Mouse (Mus musculus): ENCODE data around the gene Snx29. TPM values are rescaled to one million over a fixed set of nuclear protein-coding genes. Genes with fewer than 3 reads are reported as not detected.
"Not testable (repeated sequence)": the region's sequence is repeated elsewhere in the genome, so short reads cannot be mapped to it uniquely, and the experiment has no call there.

Snx29 gene
- total and polyA plus RNA-seq, 3 experiments, result 1.2 to 3.2 (median 3.1) TPM

GRCm38 (mm10) chr16:11447905-11448304, 125.2 kb downstream of the Snx29 start:
- in situ Hi-C loops (cut with MboI; ENCODE audit: low pct_ligation_motif_present, low pct_unique_long_range_greater_than_20kb, low sequenced_read_pairs), result loop anchor here (25.0 kb wide), 1 partner anchor 739 kb away; no protein-coding TSS in a partner anchor

GRCm38 (mm10) chr16:11448696-11449095, 126.0 kb downstream of the Snx29 start:
- H3K4me2 ChIP-seq (ENCODE audit: insufficient read depth, low read depth, poor library complexity, severe bottlenecking); dilution Hi-C loops (cut with MboI; ENCODE audit: extremely low pct_ligation_motif_present, extremely low pct_unique_long_range_greater_than_20kb, low sequenced_read_pairs); H3K27ac ChIP-seq (ENCODE audit: insufficient read depth, low read depth); H3K9ac ChIP-seq (ENCODE audit: insufficient read depth, low read depth); H3K79me2 ChIP-seq (replicated peaks; ENCODE audit: control insufficient read depth, extremely low read depth, insufficient read depth, poor library complexity, severe bottlenecking); DNase-seq (ENCODE audit: extremely low read depth); H3K4me3 ChIP-seq (replicated peaks in 1 of 3; ENCODE audit: low read depth in 2 of 3, low read length in 2 of 3, poor library complexity in 1 of 3); H3K27me3 ChIP-seq (replicated peaks): not testable (repeated sequence)
- H3K9me3 ChIP-seq (replicated peaks; ENCODE audit: low read length), result peaks cover 22% of the 10 kb centered on the region
- H3K36me3 ChIP-seq (replicated peaks in 1 of 2; ENCODE audit: control insufficient read depth in 1 of 2, insufficient read depth in 1 of 2, low read length in 1 of 2), result peaks cover 0 to 17% of the 10 kb centered on the region in 2 experiments
- in situ Hi-C loops (cut with MboI; ENCODE audit: low pct_ligation_motif_present, low pct_unique_long_range_greater_than_20kb, low sequenced_read_pairs), result loop anchor here (25.0 kb wide), 1 partner anchor 739 kb away; no protein-coding TSS in a partner anchor
- TF ChIP-seq ETS1 (conservative IDR thresholded peaks at IDR 0.05; ENCODE audit: low read depth, low read length), result peak; percentile 59
- peaks cover 6 to 24% of the 10 kb centered on the region in 2 experiments for H3K4me1 ChIP-seq (ENCODE audit: control insufficient read depth in 1 of 2, insufficient read depth in 2 of 2)

More at GRCm38 (mm10) chr16:11447905-11448304, 125.2 kb downstream of the Snx29 start:
- dilution Hi-C loops (cut with MboI; ENCODE audit: extremely low pct_ligation_motif_present, extremely low pct_unique_long_range_greater_than_20kb, low sequenced_read_pairs), result no loop called here
- Histone ChIP-seq H3K4me1 (ENCODE audit: control insufficient read depth in 1 of 2, insufficient read depth in 2 of 2) (peaks cover 6 to 24% of the 10 kb centered on the region in 2 experiments), H3K27ac (ENCODE audit: insufficient read depth, low read depth) (no peak overlapping the region), H3K36me3 (replicated peaks in 1 of 2; ENCODE audit: control insufficient read depth in 1 of 2, insufficient read depth in 1 of 2, low read length in 1 of 2) (peaks cover 0 to 17% of the 10 kb centered on the region in 2 experiments), H3K4me3 (replicated peaks in 1 of 3; ENCODE audit: low read depth in 2 of 3, low read length in 2 of 3, poor library complexity in 1 of 3) (no peak overlapping the region), H3K4me2 (ENCODE audit: insufficient read depth, low read depth, poor library complexity, severe bottlenecking) (no peak overlapping the region), H3K9me3 (replicated peaks; ENCODE audit: low read length) (peaks cover 14% of the 10 kb centered on the region), H3K79me2 (replicated peaks; ENCODE audit: control insufficient read depth, extremely low read depth, insufficient read depth, poor library complexity, severe bottlenecking) (no peaks in the 10 kb centered on the region), H3K27me3 (replicated peaks) (no peaks in the 10 kb centered on the region), H3K9ac (ENCODE audit: insufficient read depth, low read depth) (no peak overlapping the region)
- TF ChIP-seq ELF1 (IDR thresholded peaks at IDR 0.05; ENCODE audit: low read depth, low read length) (no peak), MYC (IDR thresholded peaks at IDR 0.05; ENCODE audit: low read depth, low read length) (no peak), E2F4 (IDR thresholded peaks at IDR 0.05; ENCODE audit: insufficient replicate concordance, low read depth, low read length) (no peak), TBP (conservative IDR thresholded peaks at IDR 0.05; ENCODE audit: low read depth, low read length) (no peak), GABPA (IDR thresholded peaks at IDR 0.05; ENCODE audit: insufficient replicate concordance, low read depth, low read length) (no peak), SMC3 (IDR thresholded peaks at IDR 0.05; ENCODE audit: low read depth, low read length) (no peak), POLR2AphosphoS2 (IDR thresholded peaks at IDR 0.05; ENCODE audit: low read depth, low read length) (no peak), RCOR1 (conservative IDR thresholded peaks at IDR 0.05; ENCODE audit: low read depth, low read length) (no peak), MAZ (IDR thresholded peaks at IDR 0.05; ENCODE audit: low read depth, low read length) (no peak), CTCF (conservative IDR thresholded peaks at IDR 0.05 in 1 of 2, IDR thresholded peaks at IDR 0.05 in 1 of 2; ENCODE audit: low read depth in 2 of 2, low read length in 2 of 2) (no peak), TCF12 (IDR thresholded peaks at IDR 0.05; ENCODE audit: low read depth, low read length) (no peak), RAD21 (IDR thresholded peaks at IDR 0.05; ENCODE audit: low read depth, low read length) (no peak), PAX5 (IDR thresholded peaks at IDR 0.05; ENCODE audit: low read length) (no peak), MAX (IDR thresholded peaks at IDR 0.05; ENCODE audit: low read length) (no peak), POLR2A (IDR thresholded peaks at IDR 0.05; ENCODE audit: low read depth, low read length) (no peak)
- no peak for DNase-seq (ENCODE audit: extremely low read depth)

Data from CH12.LX (cell line).